Mouse (Mus musculus): Measurements from ENCODE around the gene Hectd2. TPM values are rescaled to one million over a fixed set of nuclear protein-coding genes. Genes with fewer than 3 reads are reported as not detected.

Hectd2 gene
- polyA plus RNA-seq, 1 experiment from 2014 or later: 9.6 TPM

DNA sequence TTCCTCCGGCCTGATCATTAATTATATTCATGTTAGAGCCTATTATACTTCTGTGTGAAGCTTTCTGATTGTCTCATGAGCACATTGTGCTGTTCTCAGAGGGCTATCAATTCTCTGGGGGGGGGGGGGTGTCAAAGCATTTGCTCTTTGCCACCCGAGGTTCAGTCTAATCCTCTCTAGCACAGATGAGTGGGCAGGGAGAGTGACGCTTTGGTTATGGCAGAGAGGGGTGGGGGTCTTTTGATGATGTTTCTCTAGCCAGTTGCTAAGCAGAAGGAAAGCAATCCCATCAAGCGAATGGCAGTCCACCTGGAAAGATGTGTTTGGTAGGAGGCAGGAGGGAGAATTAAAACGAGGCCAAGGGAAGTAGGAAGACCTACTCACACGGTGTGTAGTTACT lies 18.6 kb upstream of the Hectd2 start:
- peaks cover 7% of the 10 kb centered on the region; the same call in 1 of the 2 replicates for H3K27me3 ChIP-seq (replicated peaks)
- WGBS: 62% methylated on average over 6 of the region's 6 CpGs
- no peaks in the 10 kb centered on the region for H3K9me3 ChIP-seq (replicated peaks)
- no peak overlapping the region for H3K27ac ChIP-seq (ENCODE audit: poor library complexity, severe bottlenecking)
- no peak overlapping the region for H3K4me3 ChIP-seq
- peaks cover 10% of the 10 kb centered on the region for H3K4me1 ChIP-seq (replicated peaks)
- no peak for ATAC-seq (ENCODE audit: insufficient number of reproducible peaks, low FRiP score)
- H3K9ac ChIP-seq: no peak overlapping the region
- no peak overlapping the region for H3K4me2 ChIP-seq
- H3K36me3 ChIP-seq: no peaks in the 10 kb centered on the region

DNA sequence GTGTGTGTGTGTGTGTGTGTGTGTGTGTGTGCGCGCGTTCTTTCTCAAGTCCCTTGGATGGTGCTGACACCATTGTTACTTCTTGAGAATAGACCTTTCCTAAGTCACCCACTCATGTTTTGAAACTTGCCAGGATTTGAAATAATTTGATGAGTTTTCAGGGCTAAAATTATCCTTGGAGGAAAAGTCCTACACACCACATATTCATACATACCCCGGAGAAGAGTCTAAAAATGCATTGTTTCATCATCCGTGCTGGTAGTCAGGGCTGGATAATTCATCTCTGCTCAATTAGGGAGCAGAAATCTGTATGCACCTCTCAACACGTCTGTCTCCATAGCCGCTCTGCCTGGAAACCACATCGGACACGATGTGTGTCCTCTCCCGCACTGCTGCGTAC lies 17.5 kb upstream of the Hectd2 start:
- H3K4me2 ChIP-seq: no peak overlapping the region
- no peak overlapping the region for H3K27ac ChIP-seq (ENCODE audit: poor library complexity, severe bottlenecking)
- no peaks in the 10 kb centered on the region for H3K36me3 ChIP-seq
- H3K27me3 ChIP-seq (replicated peaks): peaks cover 7% of the 10 kb centered on the region; the same call in 1 of the 2 replicates
- WGBS: 84% methylated on average over 11 of the region's 11 CpGs
- no peak overlapping the region for H3K4me3 ChIP-seq
- peaks cover 10% of the 10 kb centered on the region for H3K4me1 ChIP-seq (replicated peaks)
- no peak for ATAC-seq (ENCODE audit: insufficient number of reproducible peaks, low FRiP score)
- H3K9ac ChIP-seq: no peak overlapping the region
- no peaks in the 10 kb centered on the region for H3K9me3 ChIP-seq (replicated peaks)

DNA sequence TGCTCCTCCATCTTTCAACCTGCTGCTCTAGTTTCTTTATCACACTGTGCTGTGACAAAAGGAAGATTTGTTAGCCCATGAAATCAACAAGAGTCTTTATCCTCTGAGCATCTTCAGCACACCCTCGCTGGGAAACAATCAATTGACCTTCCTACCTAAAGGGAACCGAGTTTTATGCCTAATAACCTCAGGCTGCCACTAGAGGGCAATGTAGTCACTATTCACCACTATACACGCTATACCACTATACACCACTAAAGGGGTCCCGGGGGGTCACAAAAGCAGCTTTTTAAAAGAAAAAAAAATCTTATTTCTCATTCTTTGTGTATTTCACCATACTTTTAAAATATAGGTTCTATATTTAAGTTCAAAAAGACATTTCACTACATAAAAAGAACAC lies 15.9 kb upstream of the Hectd2 start:
- WGBS: 11% methylated on average over 4 of the region's 4 CpGs
- no peak for ATAC-seq (ENCODE audit: insufficient number of reproducible peaks, low FRiP score)

DNA sequence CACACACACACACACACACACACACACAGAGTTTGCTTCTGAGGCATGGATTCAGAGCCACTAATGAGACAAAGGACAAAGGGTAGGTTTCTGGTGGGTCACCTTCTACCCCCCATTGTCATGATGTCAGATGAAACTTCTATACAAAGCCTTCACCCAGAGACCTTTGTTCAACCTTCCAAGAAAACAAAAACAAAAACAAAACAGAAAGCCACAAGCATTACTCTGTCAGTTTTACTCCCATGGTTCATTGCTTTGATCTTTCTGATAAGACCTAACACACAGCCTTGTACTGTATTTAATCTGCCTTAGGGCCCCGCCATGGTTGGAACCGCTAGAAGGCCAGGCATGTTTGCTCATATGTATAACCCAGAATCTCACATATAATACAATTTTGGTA lies 15.1 kb upstream of the Hectd2 start:
- no peaks in the 10 kb centered on the region for H3K9me3 ChIP-seq (replicated peaks)
- 91% methylated on average over 2 of the region's 2 CpGs for WGBS
- H3K4me3 ChIP-seq: no peak overlapping the region
- no peak overlapping the region for H3K9ac ChIP-seq
- H3K27me3 ChIP-seq (replicated peaks): peaks cover 9% of the 10 kb centered on the region; the same call in 1 of the 2 replicates
- no peak for ATAC-seq (ENCODE audit: insufficient number of reproducible peaks, low FRiP score)
- H3K36me3 ChIP-seq: no peaks in the 10 kb centered on the region
- H3K27ac ChIP-seq (ENCODE audit: poor library complexity, severe bottlenecking): no peak overlapping the region
- no peak overlapping the region for H3K4me2 ChIP-seq
- H3K4me1 ChIP-seq (replicated peaks): peaks cover 6% of the 10 kb centered on the region

More for the DNA sequence above, 15.9 kb upstream of the Hectd2 start:
- Histone ChIP-seq H3K9ac (no peak overlapping the region), H3K4me3 (no peak overlapping the region), H3K4me2 (no peak overlapping the region), H3K27ac (ENCODE audit: poor library complexity, severe bottlenecking) (no peak overlapping the region), H3K27me3 (replicated peaks) (peaks cover 9% of the 10 kb centered on the region; the same call in 1 of the 2 replicates), H3K4me1 (replicated peaks) (peaks cover 10% of the 10 kb centered on the region), H3K9me3 (replicated peaks) (no peaks in the 10 kb centered on the region), H3K36me3 (no peaks in the 10 kb centered on the region)

DNA sequence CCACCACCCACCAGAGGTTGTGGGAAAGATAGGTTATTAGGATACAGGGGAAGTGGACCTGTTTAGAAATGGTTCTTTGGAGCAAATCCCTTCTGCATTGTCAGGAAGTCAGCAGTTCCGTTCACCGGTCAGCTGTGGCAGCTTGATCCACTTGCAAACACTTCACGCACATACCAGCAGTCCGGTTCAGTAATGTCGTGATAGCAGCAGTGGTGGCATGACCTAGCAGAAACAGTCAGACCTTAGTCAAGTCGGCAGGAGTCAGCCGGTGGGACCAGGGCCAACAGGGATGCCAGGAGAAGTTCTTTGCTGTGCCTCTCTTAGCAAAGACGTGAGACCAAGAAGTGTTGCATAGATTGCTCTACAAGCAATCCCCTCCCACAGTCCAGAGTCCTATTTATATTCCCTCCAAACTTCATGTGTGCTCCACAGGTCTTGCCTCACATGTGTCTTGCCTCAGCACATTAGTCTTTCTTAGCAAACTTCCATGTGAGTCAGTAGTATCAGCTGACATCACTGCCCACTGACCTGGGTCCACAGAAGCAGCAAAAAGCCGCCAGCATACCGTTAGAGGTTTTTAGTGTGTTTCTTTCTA lies 14.3 kb upstream of the Hectd2 start:
- Histone ChIP-seq H3K27me3 (replicated peaks) (peaks cover 13% of the 10 kb centered on the region; the same call in 1 of the 2 replicates), H3K4me3 (no peak overlapping the region), H3K27ac (ENCODE audit: poor library complexity, severe bottlenecking) (no peak overlapping the region), H3K4me1 (replicated peaks) (peaks cover 6% of the 10 kb centered on the region), H3K36me3 (no peaks in the 10 kb centered on the region), H3K4me2 (peak overlapping the region; percentile 6; the same call in 1 of the 2 replicates), H3K9ac (no peak overlapping the region), H3K9me3 (replicated peaks) (no peaks in the 10 kb centered on the region)
- WGBS: 41% methylated on average over 10 of the region's 10 CpGs
- no peak for ATAC-seq (ENCODE audit: insufficient number of reproducible peaks, low FRiP score)

DNA sequence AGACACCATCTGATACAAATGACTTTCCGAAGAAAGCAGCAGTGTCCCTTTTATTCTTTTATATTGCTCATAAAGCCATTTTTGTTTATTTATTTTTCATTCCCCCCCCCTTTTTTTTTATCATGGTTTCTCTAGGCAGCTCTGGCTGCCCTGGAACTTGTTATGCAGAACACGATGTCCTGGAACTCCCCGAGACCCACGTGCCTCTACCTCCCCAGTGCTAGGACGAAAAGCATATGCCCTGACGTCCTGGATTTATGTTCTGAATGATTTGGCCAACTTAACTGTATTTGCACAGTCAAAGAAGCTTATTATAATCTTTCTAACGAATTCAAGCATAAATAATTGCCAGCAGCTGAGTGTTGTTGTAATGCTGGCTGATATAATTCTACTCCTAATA lies 13.7 kb upstream of the Hectd2 start:
- ATAC-seq (ENCODE audit: insufficient number of reproducible peaks, low FRiP score): no peak

DNA sequence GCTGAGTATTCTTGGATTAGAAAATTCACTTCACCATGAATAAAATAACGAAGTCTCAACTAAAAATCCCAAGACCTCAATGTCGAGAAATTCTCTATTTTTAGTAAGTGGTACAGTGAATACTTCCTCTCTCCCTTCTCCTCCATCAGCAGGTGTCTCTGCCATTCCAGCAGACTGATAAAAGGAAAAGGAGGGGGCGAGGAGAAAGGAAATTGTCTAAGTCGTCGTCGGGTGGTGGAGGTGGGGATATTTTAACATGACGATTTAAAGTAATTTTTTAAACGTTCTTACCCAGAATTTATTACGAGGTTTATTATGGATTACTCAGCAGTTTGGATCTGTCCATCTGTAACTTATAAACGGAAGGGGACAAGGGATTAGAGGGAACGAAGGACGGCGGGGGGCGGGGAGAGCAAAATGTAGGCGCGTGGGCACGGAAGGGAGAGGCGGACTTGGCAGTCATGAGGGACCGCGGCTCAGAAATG lies 836 bp upstream of the Hectd2 start:
- H3K36me3 ChIP-seq: no peaks in the 10 kb centered on the region
- H3K4me3 ChIP-seq: peak overlapping the region; percentile 78
- no peaks in the 10 kb centered on the region for H3K27me3 ChIP-seq (replicated peaks)
- peak overlapping the region; percentile 82; the same call in 1 of the 2 replicates for H3K9ac ChIP-seq
- no peak for ATAC-seq (ENCODE audit: insufficient number of reproducible peaks, low FRiP score)
- peak overlapping the region; percentile 81 for H3K4me2 ChIP-seq
- H3K4me1 ChIP-seq (replicated peaks): peaks cover 3% of the 10 kb centered on the region
- H3K27ac ChIP-seq (ENCODE audit: poor library complexity, severe bottlenecking): no peak overlapping the region
- H3K9me3 ChIP-seq (replicated peaks): no peaks in the 10 kb centered on the region
- 5% methylated on average over 20 of the region's 20 CpGs for WGBS

More for the DNA sequence above, 13.7 kb upstream of the Hectd2 start:
- 73% methylated on average over 7 of the region's 7 CpGs for WGBS
- no peaks in the 10 kb centered on the region for H3K9me3 ChIP-seq (replicated peaks)
- H3K4me3 ChIP-seq: no peak overlapping the region
- no peak overlapping the region for H3K9ac ChIP-seq
- peaks cover 6% of the 10 kb centered on the region for H3K4me1 ChIP-seq (replicated peaks)
- no peaks in the 10 kb centered on the region for H3K36me3 ChIP-seq
- no peak overlapping the region for H3K4me2 ChIP-seq
- H3K27ac ChIP-seq (ENCODE audit: poor library complexity, severe bottlenecking): no peak overlapping the region
- H3K27me3 ChIP-seq (replicated peaks): peaks cover 13% of the 10 kb centered on the region; the same call in 1 of the 2 replicates

DNA sequence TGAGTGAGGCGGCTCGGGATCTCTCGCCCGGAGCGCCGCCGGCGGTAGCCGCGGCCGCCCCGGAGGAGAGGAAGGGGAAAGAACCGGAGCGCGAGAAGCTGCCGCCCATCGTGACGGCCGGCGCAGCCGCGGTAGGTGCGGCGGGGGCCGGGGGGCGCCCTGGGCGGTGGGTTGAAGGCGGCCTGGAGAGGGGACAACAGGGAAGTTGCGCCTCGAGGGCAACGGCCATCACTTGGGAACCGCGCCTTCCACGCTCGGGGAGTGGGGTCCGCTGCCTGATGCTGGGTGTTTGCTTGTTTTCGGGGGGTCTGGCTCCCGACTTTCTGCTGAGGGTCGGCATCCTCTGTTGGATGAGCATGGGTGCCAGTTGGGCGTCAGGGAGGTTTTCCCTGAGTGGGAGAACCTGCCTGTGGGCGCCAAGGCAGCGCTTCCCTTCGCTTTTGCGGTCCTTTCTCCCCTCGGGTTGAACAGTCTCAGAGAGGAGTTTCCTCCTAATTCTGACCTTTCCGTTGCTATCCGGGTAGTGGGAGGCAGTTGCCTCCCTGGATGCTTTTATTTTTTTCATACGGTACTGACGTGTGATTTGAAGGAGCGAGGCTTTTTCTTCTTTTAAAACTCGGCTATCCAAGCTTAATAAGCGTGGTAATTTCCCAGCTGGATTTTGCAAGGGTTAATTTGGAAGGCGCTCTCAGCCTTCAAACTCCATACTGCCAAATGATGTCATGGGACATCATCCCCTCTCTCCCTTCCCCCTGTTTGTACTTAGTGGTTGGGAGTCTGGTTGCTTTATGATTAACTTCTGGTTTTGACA lies 551 bp downstream of the Hectd2 start:
- under 1% methylated on average over 52 of the region's 53 CpGs for WGBS
- Histone ChIP-seq H3K36me3 (no peaks in the 10 kb centered on the region), H3K27me3 (replicated peaks) (no peaks in the 10 kb centered on the region), H3K9ac (peak overlapping the region; percentile 90), H3K27ac (ENCODE audit: poor library complexity, severe bottlenecking) (peak overlapping the region; percentile 83), H3K9me3 (replicated peaks) (no peaks in the 10 kb centered on the region), H3K4me2 (peak overlapping the region; percentile 74), H3K4me3 (peak overlapping the region; percentile 78), H3K4me1 (replicated peaks) (peaks cover 3% of the 10 kb centered on the region)
- ATAC-seq (ENCODE audit: insufficient number of reproducible peaks, low FRiP score): peak; percentile 62

DNA sequence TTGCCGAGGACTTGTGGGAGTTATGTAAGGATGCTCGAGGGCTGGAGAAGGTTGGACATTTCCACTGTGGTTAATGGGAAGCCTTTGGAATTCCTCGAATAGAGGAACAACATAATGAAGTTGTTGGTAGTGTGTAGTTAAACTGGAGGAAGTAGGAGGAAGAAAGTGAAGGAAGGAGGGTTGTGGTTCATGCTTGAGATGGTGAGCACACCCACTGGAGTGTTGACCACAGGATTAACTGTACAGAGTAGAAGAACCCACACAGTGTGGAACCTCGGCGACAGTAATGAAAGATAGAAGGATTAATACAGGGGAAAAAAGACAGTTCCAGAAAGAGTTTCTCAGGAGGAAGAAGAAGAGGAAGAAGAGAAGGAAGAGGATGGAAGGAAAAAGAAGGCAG lies 4.9 kb downstream of the Hectd2 start:
- H3K4me2 ChIP-seq: no peak overlapping the region
- H3K4me1 ChIP-seq (replicated peaks): peaks cover 10% of the 10 kb centered on the region
- no peaks in the 10 kb centered on the region for H3K27me3 ChIP-seq (replicated peaks)
- no peak for ATAC-seq (ENCODE audit: insufficient number of reproducible peaks, low FRiP score)
- no peak overlapping the region for H3K9ac ChIP-seq
- no peaks in the 10 kb centered on the region for H3K36me3 ChIP-seq
- H3K4me3 ChIP-seq: no peak overlapping the region
- no peak overlapping the region for H3K27ac ChIP-seq (ENCODE audit: poor library complexity, severe bottlenecking)
- WGBS: 74% methylated on average over 5 of the region's 5 CpGs
- no peaks in the 10 kb centered on the region for H3K9me3 ChIP-seq (replicated peaks)

DNA sequence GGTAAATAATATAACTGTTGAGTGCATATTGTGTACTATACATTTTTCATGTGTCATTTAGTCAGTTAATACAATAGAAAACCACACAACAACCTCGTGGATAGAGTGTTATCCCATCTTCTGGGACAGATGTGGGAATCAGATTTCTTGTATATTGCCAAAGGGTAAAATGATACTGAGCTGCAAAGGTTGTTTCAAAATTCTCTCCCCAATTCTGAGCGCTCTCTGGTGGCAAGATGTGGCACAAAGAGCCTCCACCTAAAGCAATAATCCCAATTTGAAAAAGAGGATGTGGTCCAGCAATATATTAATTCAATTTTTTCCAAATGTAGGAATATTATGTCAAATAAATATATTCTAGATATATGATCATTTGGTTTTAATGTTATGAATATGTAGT lies 5.7 kb downstream of the Hectd2 start:
- no peak for ATAC-seq (ENCODE audit: insufficient number of reproducible peaks, low FRiP score)
- Histone ChIP-seq H3K27ac (ENCODE audit: poor library complexity, severe bottlenecking) (no peak overlapping the region), H3K4me1 (replicated peaks) (peaks cover 10% of the 10 kb centered on the region), H3K36me3 (no peaks in the 10 kb centered on the region), H3K4me3 (no peak overlapping the region), H3K9ac (no peak overlapping the region), H3K4me2 (no peak overlapping the region), H3K9me3 (replicated peaks) (no peaks in the 10 kb centered on the region), H3K27me3 (replicated peaks) (no peaks in the 10 kb centered on the region)
- 26% methylated on average over 2 of the region's 2 CpGs for WGBS

DNA sequence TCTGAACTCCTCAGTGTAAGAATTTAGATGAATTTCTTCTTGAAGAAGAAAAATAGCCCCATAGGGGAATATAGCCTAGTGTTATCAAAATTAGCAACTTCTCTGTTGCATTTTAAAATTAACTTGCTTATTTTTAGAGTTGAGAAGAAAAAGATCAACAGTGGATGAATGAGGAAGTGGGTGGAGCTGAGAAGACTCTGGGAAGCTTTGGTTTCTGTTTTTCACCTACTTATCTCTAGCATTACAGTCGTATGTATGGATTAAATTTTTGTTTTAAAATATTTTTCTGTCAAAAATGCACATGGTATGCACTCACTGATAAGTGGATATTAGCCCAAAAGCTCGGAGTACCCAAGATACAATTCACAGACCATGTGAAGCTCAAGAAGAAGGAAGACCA lies 6.7 kb downstream of the Hectd2 start:
- WGBS: 36% methylated on average over 2 of the region's 2 CpGs
- Histone ChIP-seq H3K4me2 (no peak overlapping the region), H3K27me3 (replicated peaks) (no peaks in the 10 kb centered on the region), H3K36me3 (no peaks in the 10 kb centered on the region), H3K9ac (no peak overlapping the region), H3K4me3 (no peak overlapping the region), H3K9me3 (replicated peaks) (no peaks in the 10 kb centered on the region), H3K27ac (ENCODE audit: poor library complexity, severe bottlenecking) (no peak overlapping the region), H3K4me1 (replicated peaks) (peaks cover 7% of the 10 kb centered on the region)
- no peak for ATAC-seq (ENCODE audit: insufficient number of reproducible peaks, low FRiP score)
